Mouse (Mus musculus) liver, embryonic 14.5 days (tissue): Measurements from ENCODE around the gene Agbl5.

Experiments used
- CTCF ChIP-seq: IDR thresholded peaks from 2 replicates; pipeline ENCODE4 v1.5.1; 2016; ENCODE audit warnings: antibody characterized with exemption, low read depth, control low read depth
- EP300 ChIP-seq: IDR thresholded peaks from 2 replicates; pipeline ENCODE4 v1.6.1; 2016; ENCODE audit warnings: antibody characterized with exemption, low read depth

- TF ChIP-seq CTCF, result no peak; the same call in 1 of the 2 replicates
- no peak for TF ChIP-seq EP300
Measured at GRCm38 (mm10) chr5:30879347-30879943, 9.0 kb upstream of the Agbl5 start.
